Mouse (Mus musculus): ENCODE measurements around the gene Best1.

DNA sequence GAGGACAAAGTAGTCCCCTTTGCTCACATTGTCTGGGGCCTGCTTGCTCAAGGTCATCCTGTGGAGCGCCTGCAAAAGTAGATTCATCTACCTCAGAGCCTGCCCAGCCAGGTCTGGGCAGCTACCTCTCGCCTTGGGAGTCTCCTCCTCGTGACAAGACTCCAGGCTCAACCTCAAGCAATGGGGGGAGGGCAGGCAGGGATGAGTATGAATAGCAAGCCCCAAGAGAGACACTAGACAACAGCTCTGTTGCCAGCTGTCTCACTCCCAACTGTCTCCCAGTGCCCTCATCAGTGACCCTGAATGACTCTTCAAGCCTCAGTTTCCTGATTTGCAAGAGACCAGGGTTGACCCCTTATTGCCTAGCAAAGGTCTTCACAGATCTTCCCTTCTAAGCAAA lies 11.9 kb upstream of the Best1 start:
- TF ChIP-seq CTCF (IDR thresholded peaks at IDR 0.05; ENCODE audit: control insufficient read depth, insufficient read depth, insufficient read length) = no peak
- TF ChIP-seq MYOD1 (IDR thresholded peaks at IDR 0.05; ENCODE audit: control insufficient read depth, insufficient read length, low read depth) = peak; percentile 55
- TF ChIP-seq MAX (IDR thresholded peaks at IDR 0.05) = no peak

All from C2C12 (cell line).